Mouse (Mus musculus) ES-Bruce4 (cell line): ENCODE results near the gene Mapk8.

Experiments
- CTCF ChIP-seq: IDR thresholded peaks from one replicate; pipeline ENCODE4 v1.8.1; 2011; ENCODE audit warnings: low read depth, low read length
- POLR2A ChIP-seq: IDR thresholded peaks from one replicate; pipeline ENCODE4 v1.8.1; 2011; ENCODE audit warnings: low read length; ENCODE audit not compliant: insufficient read depth

DNA sequence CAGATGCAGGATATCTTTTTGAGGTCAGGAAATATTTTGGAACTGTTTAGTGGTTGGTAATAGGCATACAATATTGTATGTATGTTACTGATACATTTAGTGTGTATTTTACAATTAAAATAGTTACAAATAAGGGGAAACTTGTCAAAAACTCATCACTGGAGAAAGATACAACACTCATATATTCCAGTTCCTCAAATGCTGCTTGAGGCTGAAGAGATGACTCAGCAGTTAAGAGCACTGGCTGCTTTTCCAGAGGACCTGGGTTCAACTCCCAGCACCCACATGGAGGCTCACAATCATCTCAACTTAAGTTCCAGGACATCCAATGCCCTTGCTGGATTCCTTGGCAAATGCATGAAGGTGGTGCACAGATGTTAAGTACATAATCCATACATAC, 22.8 kb downstream of the Mapk8 start:
- TF ChIP-seq CTCF (no peak), POLR2A (no peak)
